Mouse (Mus musculus): Measurements from ENCODE around the gene Heca. TPM values are rescaled to one million over a fixed set of nuclear protein-coding genes. Genes with fewer than 3 reads are reported as not detected.
"Not testable (repeated sequence)": the region's sequence is repeated elsewhere in the genome, so short reads cannot be mapped to it uniquely, and the experiment has no call there.

The Heca gene
- polyA plus RNA-seq, 1 experiment from 2014 or later: 4.1 TPM

- not testable (repeated sequence) for H3K4me1 ChIP-seq; ATAC-seq (ENCODE audit: low FRiP score, low read depth); H3K4me3 ChIP-seq; H3K9ac ChIP-seq; H3K27me3 ChIP-seq (replicated peaks); H3K4me2 ChIP-seq (replicated peaks); H3K27ac ChIP-seq
- Histone ChIP-seq H3K36me3 (peaks cover 10% of the 10 kb centered on the region), H3K9me3 (peaks cover 11% of the 10 kb centered on the region; the same call in 1 of the 2 replicates)
- 89% methylated on average over 7 of the region's 7 CpGs for WGBS
Measured at GRCm38 (mm10) chr10:17820422-17820821, 127.4 kb downstream of the Heca start.

Other genes starting within 250 kb of the Heca start
- gene Cited2, start 224.8 kb downstream of the Heca start, polyA plus RNA-seq (2016; fragmentation: Nextera tagmentation; extraction: Ambion mirVana): 98.7 and 102 TPM in 2 replicates
- gene Txlnb, start 151.8 kb downstream of the Heca start, polyA plus RNA-seq (2016; fragmentation: Nextera tagmentation; extraction: Ambion mirVana): 3.8 and 4.0 TPM in 2 replicates
- 155 and 159 TPM in 2 replicates for gene Abracl, start 75.2 kb upstream of the Heca start, polyA plus RNA-seq (2016; fragmentation: Nextera tagmentation; extraction: Ambion mirVana)
- gene Reps1, start 107.8 kb upstream of the Heca start, polyA plus RNA-seq (2016; fragmentation: Nextera tagmentation; extraction: Ambion mirVana): 39.6 and 44.7 TPM in 2 replicates

Measured in neural tube, embryonic 12.5 days (tissue).